Mouse (Mus musculus): ENCODE results near the gene Unk.

Unk gene

DNA sequence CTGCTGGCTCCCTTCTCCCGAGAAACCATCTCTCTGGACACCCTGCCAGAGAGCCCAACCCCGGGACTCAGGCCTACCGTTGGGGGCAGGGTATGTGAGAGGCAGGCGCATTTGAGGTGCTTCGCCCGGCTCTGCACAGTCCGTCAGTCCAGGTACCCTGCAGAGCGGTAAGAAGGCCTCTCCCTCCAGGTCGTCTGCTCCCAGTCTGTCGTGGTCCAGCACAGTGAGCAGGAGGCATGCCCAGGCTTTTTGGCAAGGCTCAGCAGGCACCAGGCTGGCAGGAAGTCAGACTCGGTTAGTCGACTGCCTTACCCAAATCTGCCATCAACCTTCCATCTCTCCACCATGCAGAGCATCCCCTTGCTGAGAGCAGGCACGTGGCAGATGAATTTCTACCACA is 33.4 kb downstream of the Unk start:
- no peak for DNase-seq (ENCODE audit: low read depth)

DNA sequence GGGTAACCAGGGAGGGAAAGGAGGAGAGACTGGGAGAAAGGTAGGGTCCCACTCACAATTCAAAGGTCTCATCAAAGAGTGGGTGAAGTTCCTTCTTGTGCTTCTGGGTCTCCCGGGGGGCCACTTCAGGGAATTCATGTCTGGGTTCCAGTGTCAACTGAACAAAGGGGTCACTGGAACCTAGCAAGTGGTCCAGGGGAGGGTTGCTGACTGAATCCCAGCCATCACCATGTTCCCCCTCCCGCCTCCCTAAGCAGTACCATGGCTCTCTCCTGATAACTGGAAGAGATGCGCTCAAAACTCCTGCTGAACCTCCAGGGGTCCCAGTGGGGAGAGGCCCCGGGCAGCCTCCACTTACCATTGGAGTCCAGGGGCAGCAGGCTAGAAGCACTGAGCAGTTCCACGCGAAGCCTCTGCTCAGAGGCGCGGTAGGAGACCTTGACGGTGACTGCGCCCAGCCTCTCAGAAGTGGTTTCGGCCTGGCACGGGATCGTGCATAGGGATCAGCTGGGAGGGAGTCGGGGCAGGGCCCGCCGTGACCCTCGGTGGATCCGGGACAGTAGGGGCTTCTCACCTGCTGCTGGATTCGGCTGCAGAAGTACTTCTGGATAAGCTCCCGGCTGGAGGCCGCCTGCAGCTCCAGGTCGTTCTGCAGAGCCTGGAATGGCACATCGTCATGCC is 34.2 kb downstream of the Unk start:
- DNase-seq (ENCODE audit: low read depth) = no peak

DNA sequence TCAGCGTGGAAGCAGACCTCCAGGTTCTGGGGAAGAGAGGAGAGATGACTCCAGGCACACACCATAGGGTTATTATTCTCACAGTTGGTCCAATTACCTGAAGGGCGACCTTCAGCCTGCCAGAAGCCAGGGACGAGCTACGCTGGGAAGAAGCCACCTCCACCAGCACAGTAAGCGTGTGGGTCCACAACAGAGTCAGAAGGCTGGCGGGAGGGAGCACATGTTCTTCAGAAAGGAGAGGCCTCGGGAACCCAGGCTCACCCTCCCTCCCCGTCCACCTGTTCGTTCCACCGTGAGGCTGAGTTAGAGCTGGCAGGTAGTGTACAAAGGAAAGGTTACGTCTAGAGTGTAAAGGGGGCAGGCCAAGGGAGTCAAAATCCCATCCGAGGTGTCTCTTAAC is 35.2 kb downstream of the Unk start:
- DNase-seq (ENCODE audit: low read depth) = no peak

DNA sequence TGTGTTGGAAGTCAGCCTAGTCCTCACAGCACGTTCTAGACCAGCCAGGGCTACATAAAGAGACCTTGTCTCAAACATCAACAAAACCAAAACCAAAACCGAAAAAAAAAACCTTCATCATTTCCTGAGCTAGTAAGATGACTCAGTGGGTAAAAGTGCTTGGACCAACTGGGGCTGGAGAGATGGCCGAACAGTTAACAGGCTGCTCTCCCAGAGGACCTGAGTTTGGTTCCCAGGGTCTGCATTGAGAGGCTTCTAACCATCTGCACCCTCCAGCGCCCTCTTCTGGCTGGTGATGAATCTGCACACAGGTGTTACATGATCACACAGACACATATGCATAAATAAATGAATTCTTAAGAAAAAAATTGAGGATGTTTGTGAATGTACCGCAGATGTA is 41.4 kb downstream of the Unk start:
- peak; percentile 98 for DNase-seq (ENCODE audit: low read depth)

DNA sequence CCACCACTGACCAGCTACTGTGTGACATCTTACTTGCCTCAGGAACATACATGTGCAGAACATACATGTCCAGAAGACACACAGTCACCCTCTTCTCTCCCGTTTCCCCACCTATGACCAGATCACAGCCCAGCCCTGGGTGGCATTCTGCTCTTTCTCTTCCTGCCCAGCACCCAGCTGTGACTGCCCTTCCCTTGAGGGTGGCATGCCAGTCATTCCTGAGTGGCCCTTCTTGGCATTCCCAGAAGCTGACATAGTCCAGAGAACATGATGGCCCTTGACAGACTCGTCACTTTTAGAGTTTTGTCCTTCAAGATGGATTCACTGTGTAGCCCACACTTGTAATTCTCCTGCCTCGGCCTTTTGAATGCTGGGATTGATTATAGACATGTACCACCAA is 42.5 kb downstream of the Unk start:
- no peak for DNase-seq (ENCODE audit: low read depth)

DNA sequence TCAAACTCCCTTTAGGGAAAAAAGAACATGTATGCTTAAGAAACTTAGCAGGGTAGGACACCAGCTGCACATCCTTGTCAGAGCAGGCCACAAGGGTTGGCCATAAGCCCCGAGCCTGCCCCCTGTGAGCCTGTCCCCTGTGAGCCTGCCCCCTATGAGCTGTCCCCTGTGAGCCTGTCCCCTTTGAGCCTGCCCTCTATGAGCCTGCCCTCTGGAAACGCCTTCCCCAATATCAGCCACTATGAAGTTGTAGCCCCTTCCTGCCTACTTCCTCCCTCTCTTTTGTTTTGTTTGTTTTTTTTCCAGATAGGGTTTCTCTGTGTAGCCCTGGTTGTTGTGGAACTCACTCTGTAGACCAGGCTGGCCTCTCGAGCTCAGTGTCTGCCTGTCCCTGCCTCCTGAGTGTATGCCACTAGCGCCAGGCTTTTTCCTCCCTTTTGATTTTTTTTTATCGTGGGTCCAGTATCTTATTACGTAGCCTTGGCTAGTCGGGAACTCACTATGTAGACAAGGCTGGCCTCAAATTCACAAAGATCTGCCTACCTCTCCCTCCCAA is 44.4 kb downstream of the Unk start:
- peak; percentile 92 for DNase-seq (ENCODE audit: low read depth)

DNA sequence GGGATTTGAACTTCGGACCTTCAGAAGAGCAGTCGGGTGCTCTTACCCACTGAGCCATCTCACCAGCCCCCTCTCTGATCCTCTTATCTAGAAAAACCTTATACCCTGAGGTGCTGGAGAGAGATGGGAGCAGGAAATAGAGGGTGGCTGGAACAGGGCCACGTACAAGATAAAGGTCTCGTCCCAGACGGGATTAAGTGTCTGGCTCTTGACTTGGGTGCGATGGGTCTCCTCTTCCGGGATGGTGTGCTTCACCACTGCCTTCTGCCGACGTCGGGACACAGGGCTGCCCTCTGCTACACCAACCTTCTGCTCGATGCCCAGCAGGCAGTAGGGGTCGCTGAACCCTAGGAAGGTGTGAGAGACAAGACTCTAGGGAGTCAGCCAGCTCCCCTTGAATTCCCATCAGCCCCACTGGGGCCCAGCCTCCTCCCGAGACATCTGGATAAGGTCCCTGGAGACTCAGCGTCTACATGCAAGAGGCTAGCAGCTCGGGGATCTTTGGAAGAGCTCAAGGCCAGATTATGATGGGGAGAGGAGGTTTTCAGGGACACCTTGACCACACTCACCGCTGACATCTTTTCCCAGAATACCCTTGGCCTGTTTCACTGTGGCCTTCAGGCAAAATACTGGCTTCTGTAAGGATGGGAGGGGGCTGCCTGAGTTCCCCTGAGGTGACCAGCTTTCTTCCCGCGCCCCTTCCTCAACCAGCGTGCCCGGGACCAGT is 45.6 kb downstream of the Unk start:
- DNase-seq (ENCODE audit: low read depth) = peak; percentile 40

DNA sequence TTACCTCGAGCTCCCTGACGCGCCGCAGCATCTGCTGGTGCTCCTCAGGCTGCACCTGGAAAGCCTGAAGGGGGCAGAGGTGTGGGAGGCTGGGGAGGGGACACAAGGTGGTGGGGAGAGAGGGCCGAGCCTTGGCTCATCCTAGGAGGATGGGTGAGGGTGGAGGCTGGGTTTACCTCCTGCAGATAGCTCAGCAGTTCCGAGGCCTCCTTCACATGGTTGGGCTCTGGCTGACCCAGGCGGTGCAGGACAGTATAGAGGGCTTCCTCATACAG is 46.1 kb downstream of the Unk start:
- DNase-seq (ENCODE audit: low read depth) = no peak

DNA sequence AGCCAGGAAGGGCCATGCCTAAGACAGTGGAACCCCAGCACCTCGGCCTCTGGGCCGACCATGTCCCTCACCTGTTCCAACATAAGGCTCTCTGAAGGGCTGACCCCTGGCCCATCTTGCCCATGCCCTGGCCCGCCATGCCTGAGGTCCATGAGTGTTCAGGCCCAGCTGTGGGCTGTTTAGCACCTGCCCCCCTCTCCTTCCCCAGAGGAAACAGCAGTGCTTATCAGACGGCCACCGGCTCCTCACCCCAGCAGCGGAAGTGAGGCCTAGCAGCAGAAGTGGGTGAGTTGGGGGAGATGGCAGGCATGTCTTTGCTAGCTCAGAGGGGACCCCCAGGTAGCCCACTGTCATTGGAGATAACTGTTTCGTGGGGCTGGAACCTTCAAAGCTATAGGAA is 46.7 kb downstream of the Unk start:
- peak; percentile 91 for DNase-seq (ENCODE audit: low read depth)

DNA sequence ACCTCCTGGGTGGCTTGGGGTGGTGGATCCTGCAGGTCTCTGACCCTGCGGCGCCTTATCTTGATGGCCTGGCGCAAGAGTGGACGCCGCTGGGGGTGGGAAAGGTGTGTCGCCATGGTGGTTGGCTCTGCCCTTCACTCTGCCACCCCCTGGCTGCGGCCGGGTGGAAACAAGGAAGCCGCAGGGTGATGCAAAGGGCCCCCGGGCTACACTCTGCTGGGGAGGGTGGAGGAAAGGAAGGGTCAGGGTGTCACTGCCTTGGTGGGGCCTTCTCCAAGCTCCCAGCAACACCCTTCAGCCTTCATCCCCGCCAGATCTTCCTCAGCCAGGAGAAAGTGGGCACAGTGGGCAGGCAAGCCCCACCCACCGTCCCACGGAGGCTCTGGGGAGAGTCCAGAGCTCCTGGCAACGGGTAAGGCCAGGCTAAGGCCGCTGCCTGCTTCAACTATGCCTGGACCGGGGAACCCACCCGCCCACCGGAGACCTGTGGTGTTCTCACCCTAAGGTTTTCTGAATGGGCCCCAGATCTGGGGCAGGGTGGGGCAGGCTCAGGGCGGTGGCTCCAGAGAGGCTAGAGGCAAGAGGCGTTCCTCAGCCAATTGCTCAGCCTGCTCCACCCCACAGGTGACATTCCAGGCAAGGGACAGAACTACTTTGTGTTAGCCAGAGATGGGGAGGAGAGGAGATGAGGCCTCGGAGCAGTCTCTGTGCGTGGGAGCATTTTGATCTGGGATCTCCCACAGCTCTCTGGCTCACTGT is 47.5 kb downstream of the Unk start, which contains the start of gene Unc13d:
Unc13d (minus strand) TSS at position 516 of the 759 bp plus-strand sequence.
- peak; percentile 92 for DNase-seq (ENCODE audit: low read depth)

DNA sequence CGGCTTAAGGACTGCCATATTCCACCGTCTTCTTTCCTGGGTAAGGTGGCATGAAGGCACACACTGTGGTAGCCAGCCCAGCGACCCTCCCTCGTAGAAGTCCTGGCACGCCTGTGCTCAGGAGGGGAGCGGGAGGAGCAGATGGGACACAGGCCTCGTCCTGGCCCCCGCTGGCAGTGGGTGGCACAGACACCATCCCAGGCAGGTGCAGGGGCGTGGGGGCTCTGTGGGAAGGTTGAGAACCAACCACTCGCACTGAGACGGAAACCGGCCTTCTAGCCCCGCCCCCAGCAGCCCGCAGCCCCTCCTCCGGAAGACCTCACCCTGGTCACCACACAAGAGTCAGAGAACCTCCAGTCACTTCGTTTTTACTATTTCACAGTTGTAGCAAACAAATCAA is 48.1 kb downstream of the Unk start:
- peak; percentile 90 for DNase-seq (ENCODE audit: low read depth)

DNA sequence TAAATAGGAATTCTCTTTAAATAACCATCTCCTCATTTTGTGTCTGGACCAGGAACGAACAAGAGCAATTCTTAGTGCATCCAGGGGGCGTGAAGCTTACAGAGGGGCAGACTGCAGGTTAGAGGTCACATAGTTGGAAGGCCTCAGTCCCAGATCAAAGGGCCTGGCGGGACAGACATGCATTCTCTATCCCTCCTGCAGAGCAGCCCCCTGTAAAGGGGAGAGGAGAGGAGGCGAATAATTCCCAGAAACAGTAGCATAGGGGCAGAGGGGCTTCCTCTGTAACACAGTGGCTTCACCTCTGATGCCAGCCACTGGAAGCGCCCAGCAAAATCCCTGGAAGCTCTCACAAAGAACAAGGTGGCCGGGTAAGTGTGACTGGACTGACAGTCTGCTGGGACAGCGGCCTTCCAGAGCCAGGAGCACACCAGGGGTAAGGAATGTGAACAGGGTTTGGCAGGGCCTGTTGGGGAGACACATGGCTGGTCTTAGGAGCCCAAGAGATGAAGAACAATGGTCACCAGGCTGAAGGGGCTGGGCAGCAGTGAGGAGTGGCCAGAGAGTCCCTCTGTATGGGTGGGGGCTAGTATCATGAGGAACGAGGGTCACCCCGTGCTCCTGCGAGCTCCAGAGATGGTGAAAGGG is 48.7 kb downstream of the Unk start:
- DNase-seq (ENCODE audit: low read depth) = no peak

DNA sequence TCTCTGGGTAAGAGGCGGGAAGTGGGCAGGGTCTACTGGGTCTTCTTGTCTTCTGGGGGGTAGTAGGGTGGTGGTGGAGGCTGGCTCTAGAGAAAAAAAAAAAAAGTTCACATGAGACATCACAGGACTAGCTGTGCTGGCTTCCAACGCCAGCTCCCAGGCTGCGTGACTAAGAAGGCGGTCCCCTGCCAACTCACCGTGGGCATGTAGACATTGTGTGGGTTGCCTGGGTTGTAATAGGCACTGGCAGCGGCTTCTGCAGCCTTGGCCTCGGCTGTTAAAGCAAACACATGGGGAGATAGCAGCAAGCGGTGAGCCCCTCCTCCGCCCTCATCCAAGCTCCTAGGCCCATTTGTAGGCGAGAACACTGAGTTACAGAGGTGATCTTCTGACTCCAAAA is 49.4 kb downstream of the Unk start:
- DNase-seq (ENCODE audit: low read depth) = no peak

DNA sequence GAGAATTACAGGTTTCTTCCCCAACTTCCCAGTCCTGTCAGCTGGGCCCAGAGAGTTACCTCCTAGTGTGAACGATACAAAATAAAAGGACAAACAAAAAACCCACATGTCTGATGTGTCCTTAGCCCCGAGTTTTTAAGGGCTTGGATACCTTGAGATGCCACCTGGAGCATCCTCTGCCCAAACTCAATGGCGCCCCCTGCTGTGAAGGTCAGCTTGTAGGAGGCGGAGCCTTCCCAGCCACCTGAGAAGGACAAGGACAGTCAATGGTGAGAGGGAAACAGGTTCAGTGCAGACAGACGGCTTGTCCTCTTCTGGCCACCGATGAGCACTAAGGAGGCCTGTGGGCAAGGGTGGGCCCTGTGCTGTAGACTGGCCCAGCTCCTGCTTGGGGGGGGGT is 51.0 kb downstream of the Unk start:
- DNase-seq (ENCODE audit: low read depth) = peak; percentile 60

DNA sequence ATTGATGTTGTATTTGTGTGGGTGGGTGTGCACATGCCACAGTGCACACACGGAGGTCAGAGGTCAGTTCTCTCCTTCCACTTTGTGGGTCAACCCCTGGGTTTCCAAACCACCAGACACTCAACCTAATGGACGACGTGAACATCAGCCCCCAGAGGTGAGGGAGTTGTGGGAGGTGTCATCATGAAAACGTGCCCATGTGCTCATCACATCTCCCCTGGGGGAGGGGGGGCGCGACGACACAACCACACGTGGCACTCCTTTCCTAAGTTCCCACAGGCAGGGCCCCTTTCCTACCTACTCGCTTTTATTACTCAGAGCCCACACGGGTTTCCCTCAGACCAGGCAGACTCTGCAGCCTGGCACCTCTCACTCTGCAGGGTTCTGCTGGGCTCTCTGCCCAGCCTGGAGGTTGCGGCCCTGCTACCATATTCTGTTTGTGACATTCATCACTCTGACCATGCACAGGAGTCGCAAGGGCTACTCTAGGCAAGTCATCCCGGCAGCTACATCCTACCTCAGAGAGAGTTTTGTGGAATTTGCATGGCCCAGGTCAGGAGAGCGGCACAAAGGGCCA is 53.1 kb downstream of the Unk start:
- no peak for DNase-seq (ENCODE audit: low read depth)

DNA sequence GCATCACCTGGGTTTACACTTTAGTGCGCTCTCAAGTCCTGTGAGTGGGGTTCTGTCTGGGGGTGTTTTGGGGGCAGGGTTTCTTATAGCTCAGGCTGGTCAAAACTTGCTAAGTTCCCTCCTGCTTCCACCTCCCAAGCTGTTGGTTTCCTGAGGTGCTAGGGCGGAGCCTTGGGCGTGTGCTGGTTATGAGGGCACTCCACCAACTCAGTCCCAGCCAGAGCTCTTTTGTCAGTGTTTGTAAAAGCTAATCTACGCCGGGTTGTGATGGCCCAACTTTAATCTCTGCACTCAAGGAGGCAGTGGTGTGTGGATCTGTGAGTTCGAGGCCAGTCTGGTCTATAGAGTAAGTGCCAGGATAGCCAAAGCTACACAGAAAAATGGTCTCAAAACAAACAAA is 54.0 kb downstream of the Unk start:
- DNase-seq (ENCODE audit: low read depth) = peak; percentile 50

DNA sequence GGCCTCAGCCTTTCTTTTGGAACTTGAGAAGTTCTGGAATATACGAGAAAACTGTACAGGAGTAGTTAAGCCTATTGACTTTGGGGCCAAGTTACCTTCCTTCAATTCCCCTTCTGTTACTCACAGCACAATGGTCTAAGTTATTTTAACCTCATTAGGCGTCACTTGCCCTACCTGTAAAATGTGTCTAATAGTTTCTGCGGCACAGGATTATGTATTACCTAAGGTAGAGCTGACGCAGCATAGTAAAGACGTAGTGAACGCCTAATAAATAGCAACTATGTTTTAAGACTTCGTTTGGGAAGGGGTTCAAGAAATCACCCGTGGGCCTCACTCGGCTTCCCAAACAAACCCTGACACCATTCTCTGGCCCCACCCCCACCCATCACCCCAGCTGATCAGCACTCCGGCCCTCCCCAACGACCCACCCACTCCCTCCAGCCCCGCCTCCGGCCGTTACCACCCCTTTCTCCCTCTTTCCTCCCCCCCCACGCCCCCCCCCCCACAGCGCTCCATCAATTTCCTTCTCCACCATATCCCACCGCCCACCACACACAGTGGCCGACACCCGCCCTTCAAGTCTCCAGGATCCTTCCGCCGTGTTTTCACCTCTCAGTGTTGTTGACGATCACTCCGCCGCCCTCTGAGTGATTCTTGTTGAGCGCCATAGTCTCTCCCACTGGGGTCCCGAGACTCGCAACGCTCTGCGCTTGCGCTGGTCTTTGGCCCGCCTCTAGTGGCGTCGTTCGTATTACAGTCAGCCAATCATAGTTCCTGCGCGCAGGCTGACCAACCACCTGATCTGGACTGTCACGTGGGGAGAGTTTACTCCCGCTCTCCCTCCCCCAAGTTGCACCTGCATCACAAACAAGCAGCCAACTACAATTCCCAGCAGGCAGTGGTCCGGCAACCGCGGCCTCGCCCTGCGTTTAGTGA is 56.4 kb downstream of the Unk start, which contains the start of gene Wbp2:
Wbp2 (minus strand) TSS at position 738 of the 936 bp plus-strand sequence.
- DNase-seq (ENCODE audit: low read depth) = peak; percentile 100

DNA sequence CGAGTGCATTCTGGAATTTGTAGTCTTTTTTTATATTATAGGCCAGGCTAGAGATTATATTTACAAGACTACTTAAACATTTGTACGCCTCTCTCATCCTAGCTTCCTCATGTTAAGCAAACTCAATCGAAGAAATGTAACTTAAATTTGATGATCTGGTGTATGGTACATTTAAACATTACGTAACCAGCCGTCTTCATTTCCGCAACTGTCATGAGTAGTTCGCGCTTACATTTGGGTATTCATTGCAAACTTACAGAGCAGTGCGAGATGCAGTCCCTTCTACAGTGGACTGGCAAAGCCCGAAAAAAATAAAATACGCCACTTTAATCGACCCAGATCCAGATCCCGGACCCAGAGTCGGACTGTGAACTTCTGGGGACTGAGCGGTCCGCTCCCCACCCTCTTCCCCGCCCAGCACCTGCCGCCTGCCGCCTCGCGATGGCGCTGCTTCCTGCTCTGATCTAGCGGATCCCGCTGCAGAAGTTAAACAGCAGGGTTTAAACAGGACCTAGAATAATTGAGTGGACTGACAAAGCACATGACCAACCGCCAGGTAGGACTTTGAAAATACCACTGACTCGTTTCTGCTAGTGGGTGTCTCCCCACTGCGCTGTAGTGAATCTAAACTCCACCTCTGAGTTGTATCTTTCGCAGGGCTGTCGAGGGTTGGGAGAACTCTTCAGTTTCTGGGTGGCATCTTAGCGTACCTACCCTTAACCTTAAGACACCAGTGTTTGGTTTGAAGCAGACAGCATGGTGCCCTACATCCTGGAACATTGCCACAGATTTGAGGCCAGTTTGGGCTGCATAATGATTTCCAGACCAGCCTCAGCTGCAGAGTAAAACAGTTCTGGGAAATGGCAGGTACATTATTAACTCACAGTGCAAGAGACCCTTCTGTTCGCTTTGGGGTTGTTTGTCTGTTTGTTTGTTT is 57.3 kb downstream of the Unk start:
- DNase-seq (ENCODE audit: low read depth) = peak; percentile 94

DNA sequence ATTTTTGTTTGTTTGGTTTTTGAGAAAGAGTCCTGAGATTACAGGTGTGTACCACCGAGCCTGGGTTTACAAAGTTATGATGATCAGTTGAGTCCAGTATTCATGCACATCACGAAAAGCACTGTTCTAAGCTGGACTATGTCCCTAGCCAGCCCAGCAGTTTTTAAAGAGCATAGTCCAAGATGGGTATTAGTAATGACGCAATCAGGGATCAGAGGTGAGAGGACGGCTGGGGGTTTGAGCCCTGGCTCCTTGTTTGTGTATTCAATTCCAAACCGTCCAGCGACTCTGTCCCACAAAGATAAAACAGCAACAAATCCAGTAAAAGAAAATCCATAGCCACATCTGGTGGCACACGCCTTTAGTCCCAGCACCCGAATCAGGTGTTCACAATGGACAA is 58.1 kb downstream of the Unk start:
- DNase-seq (ENCODE audit: low read depth) = no peak
